Mouse (Mus musculus): ENCODE measurements around the gene Lce1i. TPM values are rescaled to one million over a fixed set of nuclear protein-coding genes. Genes with fewer than 3 reads are reported as not detected.

The Lce1i gene
- polyA plus RNA-seq (2017; shearing (Covaris generic)) = not detected

GRCm38 (mm10) chr3:92778799-92779198 is at the start of gene Lce1i:
Lce1i (minus strand) TSS chr3:92778899.

GRCm38 (mm10) chr3:92827108-92827507 is 48.4 kb upstream of the Lce1i start, which contains the start of gene Kprp:
Kprp (minus strand) TSS chr3:92827247.

GRCm38 (mm10) chr3:92807791-92808190 is 29.1 kb upstream of the Lce1i start, which contains the start of gene Lce1k:
Lce1k (minus strand) TSS chr3:92807891.

GRCm38 (mm10) chr3:92790414-92790813 is 11.7 kb upstream of the Lce1i start, which contains the start of gene Lce1j:
Lce1j (minus strand) TSS chr3:92790514.

GRCm38 (mm10) chr3:92764965-92765364 is 13.7 kb downstream of the Lce1i start, which contains the start of gene Lce1h:
Lce1h (minus strand) TSS chr3:92765065.

GRCm38 (mm10) chr3:92752238-92752637 is 26.5 kb downstream of the Lce1i start, which contains the start of gene Lce1g:
Lce1g (minus strand) TSS chr3:92752338.

GRCm38 (mm10) chr3:92738996-92739395 is 39.7 kb downstream of the Lce1i start, which contains the start of gene Gm38119:
Gm38119 (minus strand) TSS chr3:92739096.

Other genes starting within 250 kb of the Lce1i start
- gene 2310046K23Rik, start 244.4 kb downstream of the Lce1i start, polyA plus RNA-seq (2017; shearing (Covaris generic)) = not detected
- not detected for gene Ivl, start 205.2 kb downstream of the Lce1i start, polyA plus RNA-seq (2017; shearing (Covaris generic))
- not detected for gene Smcp, start 189.9 kb downstream of the Lce1i start, polyA plus RNA-seq (2017; shearing (Covaris generic))
- not detected for gene 2210017I01Rik, start 171.4 kb downstream of the Lce1i start, polyA plus RNA-seq (2017; shearing (Covaris generic))
- gene Lce6a, start 157.2 kb downstream of the Lce1i start, polyA plus RNA-seq (2017; shearing (Covaris generic)) = not detected
- gene Lce1a1, start 130.6 kb downstream of the Lce1i start, polyA plus RNA-seq (2017; shearing (Covaris generic)) = not detected
- gene Lce1b, start 122.0 kb downstream of the Lce1i start, polyA plus RNA-seq (2017; shearing (Covaris generic)) = not detected
- gene Lce1a2, start 108.6 kb downstream of the Lce1i start, polyA plus RNA-seq (2017; shearing (Covaris generic)) = not detected
- not detected for gene Lce1c, start 99.7 kb downstream of the Lce1i start, polyA plus RNA-seq (2017; shearing (Covaris generic))
- not detected for gene Lce1d, start 91.7 kb downstream of the Lce1i start, polyA plus RNA-seq (2017; shearing (Covaris generic))
- gene Lce1e, start 69.8 kb downstream of the Lce1i start, polyA plus RNA-seq (2017; shearing (Covaris generic)) = not detected
- not detected for gene Lce1f, start 58.5 kb downstream of the Lce1i start, polyA plus RNA-seq (2017; shearing (Covaris generic))
- gene Gm38119, start 39.8 kb downstream of the Lce1i start, polyA plus RNA-seq (2017; shearing (Covaris generic)) = not detected
- not detected for gene Lce1g, start 26.6 kb downstream of the Lce1i start, polyA plus RNA-seq (2017; shearing (Covaris generic))
- not detected for gene Lce1h, start 13.8 kb downstream of the Lce1i start, polyA plus RNA-seq (2017; shearing (Covaris generic))
- not detected for gene Lce1j, start 11.6 kb upstream of the Lce1i start, polyA plus RNA-seq (2017; shearing (Covaris generic))
- gene Lce1k, start 29.0 kb upstream of the Lce1i start, polyA plus RNA-seq (2017; shearing (Covaris generic)) = not detected
- gene Kprp, start 48.3 kb upstream of the Lce1i start, polyA plus RNA-seq (2017; shearing (Covaris generic)) = not detected
- not detected for gene Lce1l, start 72.4 kb upstream of the Lce1i start, polyA plus RNA-seq (2017; shearing (Covaris generic))
- not detected for gene 2310050C09Rik, start 91.3 kb upstream of the Lce1i start, polyA plus RNA-seq (2017; shearing (Covaris generic))
- gene Lce3a, start 147.3 kb upstream of the Lce1i start, polyA plus RNA-seq (2017; shearing (Covaris generic)) = not detected
- not detected for gene Lce3b, start 154.1 kb upstream of the Lce1i start, polyA plus RNA-seq (2017; shearing (Covaris generic))
- not detected for gene Lce3c, start 165.6 kb upstream of the Lce1i start, polyA plus RNA-seq (2017; shearing (Covaris generic))
- not detected for gene Lce3d, start 178.5 kb upstream of the Lce1i start, polyA plus RNA-seq (2017; shearing (Covaris generic))
- gene Lce3e, start 188.2 kb upstream of the Lce1i start, polyA plus RNA-seq (2017; shearing (Covaris generic)) = not detected
- gene Lce3f, start 213.3 kb upstream of the Lce1i start, polyA plus RNA-seq (2017; shearing (Covaris generic)) = not detected
- not detected for gene Crct1, start 236.8 kb upstream of the Lce1i start, polyA plus RNA-seq (2017; shearing (Covaris generic))
- gene Lce1m, start 240.2 kb upstream of the Lce1i start, polyA plus RNA-seq (2017; shearing (Covaris generic)) = not detected